Mouse (Mus musculus) adrenal gland, postnatal 25 days (tissue): ENCODE measurements around the gene Epn2. TPM values are rescaled to one million over a fixed set of nuclear protein-coding genes. Genes with fewer than 3 reads are reported as not detected.
A peak's percentile ranks its signal among the peaks of the same experiment; 100 is the strongest.

ENCODE experiments used
- DNase-seq: peaks from one replicate; pipeline ENCODE4 v3.0.0; 2021; ENCODE audit warnings: mixed read lengths
- long read RNA-seq: library from polyadenylated mRNA; stranded (forward); transcript quantifications from one replicate; pipeline ENCODE4 v2.0.0, GENCODE M21; 2021
- total RNA-seq: library from RNA; stranded (reverse); gene quantifications from 2 replicates; pipeline ENCODE4 v1.2.3, GENCODE M21; 2021

Epn2 gene
- total RNA-seq = 26.0 and 30.5 TPM in 2 replicates
- long read RNA-seq, full-length matches to known transcripts = 10 of 26 reads
- long read RNA-seq, partial matches to known transcripts = 14 of 26 reads
- long read RNA-seq, other reads (novel, unspliced or antisense) = 2 of 26 reads

- peak; percentile 79 for DNase-seq
Measured at GRCm38 (mm10) chr11:61578983-61579877, at the start of gene Epn2. TSS of gene Epn2 (minus strand) at chr11:61579687.

- DNase-seq = no peak
Measured at GRCm38 (mm10) chr11:61626509-61626908, 47.0 kb upstream of the Epn2 start.

- DNase-seq = no peak
Measured at GRCm38 (mm10) chr11:61625136-61625535, 45.6 kb upstream of the Epn2 start.

GRCm38 (mm10) chr11:61620762-61621161 is 41.3 kb upstream of the Epn2 start:
- no peak for DNase-seq

GRCm38 (mm10) chr11:61620254-61620670 is 40.8 kb upstream of the Epn2 start:
- peak; percentile 81 for DNase-seq

- DNase-seq = peak; percentile 75
Measured at GRCm38 (mm10) chr11:61619791-61620241, 40.3 kb upstream of the Epn2 start.

GRCm38 (mm10) chr11:61619356-61619755 is 39.9 kb upstream of the Epn2 start:
- no peak for DNase-seq

GRCm38 (mm10) chr11:61618571-61618970 is 39.1 kb upstream of the Epn2 start:
- no peak for DNase-seq

GRCm38 (mm10) chr11:61618131-61618530 is 38.6 kb upstream of the Epn2 start:
- no peak for DNase-seq

GRCm38 (mm10) chr11:61617293-61617975 is 37.9 kb upstream of the Epn2 start:
- no peak for DNase-seq

GRCm38 (mm10) chr11:61616523-61617292 is 37.2 kb upstream of the Epn2 start:
- no peak for DNase-seq

GRCm38 (mm10) chr11:61615686-61616522 is 36.4 kb upstream of the Epn2 start:
- no peak for DNase-seq

- DNase-seq = no peak
Measured at GRCm38 (mm10) chr11:61614401-61614800, 34.9 kb upstream of the Epn2 start.

- DNase-seq = no peak
Measured at GRCm38 (mm10) chr11:61612116-61612635, 32.7 kb upstream of the Epn2 start.

GRCm38 (mm10) chr11:61611197-61611596 is 31.7 kb upstream of the Epn2 start:
- DNase-seq = no peak

- DNase-seq = no peak
Measured at GRCm38 (mm10) chr11:61608072-61608471, 28.6 kb upstream of the Epn2 start.

GRCm38 (mm10) chr11:61602705-61603104 is 23.2 kb upstream of the Epn2 start:
- DNase-seq = no peak

GRCm38 (mm10) chr11:61601465-61601864 is 22.0 kb upstream of the Epn2 start:
- DNase-seq = no peak

GRCm38 (mm10) chr11:61598367-61598766 is 18.9 kb upstream of the Epn2 start:
- DNase-seq = no peak

- peak; percentile 41 for DNase-seq
Measured at GRCm38 (mm10) chr11:61597471-61597870, 18.0 kb upstream of the Epn2 start.

- no peak for DNase-seq
Measured at GRCm38 (mm10) chr11:61593069-61593468, 13.6 kb upstream of the Epn2 start.
